In genomic region chr7:124032236-124032635, GRCm38 (mm10) we compare ENCODE assay signal across 16 mouse cellular contexts. TPM values are rescaled to one million over a fixed set of nuclear protein-coding genes. Genes with fewer than 3 reads are reported as not detected.
A peak's percentile ranks its signal among the peaks of the same experiment; 100 is the strongest.
DNase-seq lines count a peak whose midpoint lies in the region; ATAC-seq lines count a peak whose summit lies in the region.
"Had no signal": no experiment of that assay in that cellular context is flagged by ENCODE, and none has a peak within 500 bp of the region (broad histone marks: within the 10 kb centered on the region; RNA-seq: fewer than 3 reads in every experiment).

No protein-coding gene starts in this region.

- peak; percentile 22 for DNase-seq in hindbrain, embryonic 10.5 days (ENCODE audit: low spot score)
- peak; percentile 6 for DNase-seq in ovary, postnatal 14 days (ENCODE audit: low spot score)
- no peak for DNase-seq in ovary, postnatal 36 days (ENCODE audit: low spot score)
- DNase-seq in embryo, embryonic 9.5 days (ENCODE audit: extremely low spot score), result peak; percentile 15
- peak; percentile 48 for DNase-seq in retina, postnatal 1 day
- no peak for DNase-seq in MN1 (ENCODE audit: low spot score)
- no peak for DNase-seq in left cerebral cortex, postnatal 4 days
- DNase-seq: cerebellum, adult 11 months had no signal

- H3K4me2 ChIP-seq in hindbrain, embryonic 12.5 days (replicated peaks), result no peak overlapping the region
- H3K4me2 ChIP-seq: embryonic facial prominence, embryonic 12.5 days; forebrain, embryonic 13.5 days; hindbrain, embryonic 15.5 days had no signal

- WGBS in hindbrain, embryonic 10.5 days, result 36% methylated on average over 2 of the region's 2 CpGs
- WGBS in hindbrain, embryonic 12.5 days, result 33% methylated on average over 2 of the region's 2 CpGs

- no peak for ATAC-seq in hindbrain, embryonic 12.5 days (ENCODE audit: low FRiP score)
- ATAC-seq: forebrain, embryonic 13.5 days had no signal

- H3K9me3 ChIP-seq in hindbrain, embryonic 10.5 days, result 0 out of 2 replicates have a peak, but pooled peaks cover 3% of the 10 kb centered on the region
- H3K9me3 ChIP-seq in hindbrain, embryonic 12.5 days (replicated peaks), result no peaks in the 10 kb centered on the region
- H3K9me3 ChIP-seq: embryonic facial prominence, embryonic 12.5 days; forebrain, embryonic 13.5 days; heart, embryonic 10.5 days; hindbrain, embryonic 15.5 days had no signal

- no peak overlapping the region for H3K4me3 ChIP-seq in hindbrain, embryonic 10.5 days
- H3K4me3 ChIP-seq in hindbrain, embryonic 12.5 days, result no peak overlapping the region
- H3K4me3 ChIP-seq: embryonic facial prominence, embryonic 12.5 days; forebrain, embryonic 13.5 days; heart, embryonic 10.5 days; hindbrain, embryonic 15.5 days had no signal

- no peaks in the 10 kb centered on the region for H3K36me3 ChIP-seq in hindbrain, embryonic 10.5 days
- H3K36me3 ChIP-seq in hindbrain, embryonic 12.5 days, result no peaks in the 10 kb centered on the region
- H3K36me3 ChIP-seq: embryonic facial prominence, embryonic 12.5 days; heart, embryonic 10.5 days; hindbrain, embryonic 15.5 days had no signal

- no peak overlapping the region for H3K27ac ChIP-seq in hindbrain, embryonic 10.5 days
- no peak overlapping the region for H3K27ac ChIP-seq in hindbrain, embryonic 12.5 days
- H3K27ac ChIP-seq: embryonic facial prominence, embryonic 12.5 days; forebrain, embryonic 13.5 days; heart, embryonic 10.5 days; hindbrain, embryonic 15.5 days; liver, embryonic 14.5 days; macrophage had no signal

- H3K27me3 ChIP-seq in hindbrain, embryonic 10.5 days (ENCODE audit: insufficient read depth, poor library complexity, severe bottlenecking), result no peaks in the 10 kb centered on the region
- H3K27me3 ChIP-seq in hindbrain, embryonic 12.5 days, result no peaks in the 10 kb centered on the region
- H3K27me3 ChIP-seq: embryonic facial prominence, embryonic 12.5 days; forebrain, embryonic 13.5 days; hindbrain, embryonic 15.5 days had no signal

- intact Hi-C loops in left cerebral cortex, postnatal 4 days (cut with DNase I), result no loop called here

- peaks cover 4% of the 10 kb centered on the region; the same call in 1 of the 2 replicates for H3K4me1 ChIP-seq in hindbrain, embryonic 10.5 days (replicated peaks)
- peaks cover 3% of the 10 kb centered on the region; the same call in 1 of the 2 replicates for H3K4me1 ChIP-seq in hindbrain, embryonic 12.5 days
- H3K4me1 ChIP-seq: embryonic facial prominence, embryonic 12.5 days; heart, embryonic 10.5 days had no signal

- no peak overlapping the region for H3K9ac ChIP-seq in hindbrain, embryonic 12.5 days
- H3K9ac ChIP-seq: embryonic facial prominence, embryonic 12.5 days; forebrain, embryonic 13.5 days; hindbrain, embryonic 15.5 days; liver, embryonic 14.5 days had no signal

RNA-seq across cellular contexts. Expression of gene Hs3st4, which starts 49.6 kb away (rescaled TPM):
- 0.07 and 0.22 TPM in 2 replicates for polyA plus RNA-seq in hindbrain, embryonic 10.5 days (2016; fragmentation: Nextera tagmentation; extraction: Ambion mirVana)
- 1.8 and 2.5 TPM in 2 replicates for polyA plus RNA-seq in hindbrain, embryonic 12.5 days (2016; fragmentation: Nextera tagmentation; extraction: Ambion mirVana)
- total RNA-seq in left cerebral cortex, postnatal 4 days (2021), result 10 to 100 TPM; 48.9 to 52.0 TPM
- total RNA-seq: gastrocnemius, adult 8-10 months had no signal
- polyA plus RNA-seq: liver, embryonic 14.5 days; macrophage had no signal

Comparison
In these comparisons a context has a peak if more than half of its experiments do, and no peak if none do; other contexts are left out.
1. DNase-seq: peak in hindbrain, embryonic 10.5 days (single experiment), ovary, postnatal 14 days (single experiment), embryo, embryonic 9.5 days (single experiment) and retina, postnatal 1 day (single experiment); none in ovary, postnatal 36 days (single experiment), MN1 (single experiment) and left cerebral cortex, postnatal 4 days (single experiment).